Mouse (Mus musculus) G1E (cell line): ENCODE data around the gene Srrm2.

Source experiments
- CTCF ChIP-seq: IDR thresholded peaks from 2 replicates; pipeline ENCODE4 v1.5.1; 2012; ENCODE audit warnings: low read depth, low read length, inconsistent platforms, mixed read lengths
- GATA1 ChIP-seq: IDR thresholded peaks from 2 replicates; pipeline ENCODE4 v1.6.1; 2012; ENCODE audit warnings: borderline replicate concordance, low read length, inconsistent platforms, mixed read lengths
- GATA2 ChIP-seq: IDR thresholded peaks from 2 replicates; pipeline ENCODE4 v1.6.1; 2012; ENCODE audit warnings: low read depth, low read length, inconsistent platforms, borderline replicate concordance
- TAL1 ChIP-seq: conservative IDR thresholded peaks from 2 replicates; pipeline ENCODE4 v1.6.1; 2012; ENCODE audit warnings: low read depth, low read length, inconsistent platforms, mixed read lengths

DNA sequence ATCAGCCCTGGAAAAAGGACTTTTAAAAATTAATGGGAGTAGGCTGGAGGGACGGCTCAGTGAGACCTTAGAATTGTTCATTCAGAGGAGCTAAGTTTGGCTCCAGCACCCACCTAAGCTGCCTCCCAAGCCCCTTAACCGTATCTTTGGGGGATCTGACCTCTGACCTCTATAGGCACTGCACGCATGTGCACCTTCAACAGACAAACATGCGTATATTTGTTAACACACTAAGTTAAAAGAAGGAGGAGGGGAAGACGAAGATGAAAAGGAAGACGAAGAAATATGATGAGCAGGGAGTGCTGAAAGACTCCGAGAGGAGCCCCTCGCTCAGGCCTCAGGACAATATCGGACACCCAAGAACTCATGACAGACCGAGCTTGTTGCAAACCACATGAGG is 11.3 kb downstream of the Srrm2 start:
- TF ChIP-seq CTCF (no peak), TAL1 (no peak), GATA1 (no peak), GATA2 (no peak)
